Mouse (Mus musculus): Measurements from ENCODE around the gene Gimap9.

DNA sequence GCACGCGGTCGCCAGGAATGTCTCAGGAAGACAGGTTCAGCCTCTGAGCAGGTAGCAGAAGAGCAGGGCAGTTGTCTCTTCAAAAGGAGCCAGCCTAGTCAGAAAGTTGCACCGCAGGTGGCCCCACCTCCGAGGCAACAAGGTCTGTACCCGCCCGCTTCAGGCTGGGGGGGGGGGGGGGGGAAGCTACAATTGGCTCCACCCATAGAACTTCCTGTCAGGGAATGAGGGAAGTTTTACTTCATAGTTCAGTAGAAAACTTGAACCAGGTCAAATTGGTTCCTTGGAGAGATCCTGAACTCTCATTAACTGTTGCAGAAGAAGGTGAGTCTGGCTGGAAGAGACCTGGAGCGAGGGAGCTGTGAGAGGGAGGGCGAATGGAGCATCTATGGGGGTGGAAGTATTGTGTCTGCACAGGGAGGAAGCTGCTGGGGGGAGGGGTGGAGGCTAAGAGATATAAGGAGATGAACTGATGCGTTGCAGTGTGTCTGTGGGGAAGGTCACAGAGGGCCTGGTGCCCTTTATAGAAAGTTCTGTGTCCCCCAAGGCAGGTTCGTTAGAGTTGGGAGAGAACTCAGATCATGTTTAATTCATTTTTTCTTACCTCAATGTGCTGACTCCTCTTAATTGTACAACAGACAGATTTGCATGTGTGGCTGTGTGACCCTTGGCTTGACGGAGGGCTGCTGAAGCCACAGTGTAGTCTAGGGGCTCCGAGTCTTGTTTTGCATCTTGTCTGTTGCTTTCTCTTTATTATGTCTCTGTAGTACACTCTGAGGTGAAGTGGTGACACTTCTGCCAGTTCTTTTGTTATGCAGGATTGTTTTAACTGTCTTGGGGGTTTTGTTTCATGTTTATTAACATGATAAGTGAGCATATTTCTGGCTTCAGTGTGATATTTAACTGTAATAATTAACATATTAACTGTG lies at the start of gene Gimap9:
- TF ChIP-seq CTCF (IDR thresholded peaks at IDR 0.05; ENCODE audit: extremely low read depth, insufficient read depth, insufficient read length, insufficient replicate concordance), result no peak
- peak; percentile 98 for TF ChIP-seq POLR2A (IDR thresholded peaks at IDR 0.05; ENCODE audit: low read depth, low read length)

All from spleen, adult 2 months (tissue).